Mouse (Mus musculus): ENCODE data around the gene Acadm. TPM values are rescaled to one million over a fixed set of nuclear protein-coding genes. Genes with fewer than 3 reads are reported as not detected.

The Acadm gene
- total and polyA plus RNA-seq, 2 experiments from 2014 or later = 42.1 to 71.9 TPM

- ATAC-seq (peak; percentile 87), DNase-seq (ENCODE audit: low spot score) (peak; percentile 74)
- peak within 1 kb of the TSS; percentile 59 for H3K4me3 ChIP-seq (ENCODE audit: low read length)
- peak within 1 kb of the TSS; percentile 78 for H3K9ac ChIP-seq (replicated peaks; ENCODE audit: low read length)
- WGBS = 2% methylated on average over 66 of the region's 66 CpGs
- H3K9me3 ChIP-seq (ENCODE audit: low read length) = no peaks in the 10 kb centered on the region
- no peaks in the 10 kb centered on the region for H3K36me3 ChIP-seq (ENCODE audit: insufficient read depth, low read length)
- H3K4me2 ChIP-seq (ENCODE audit: low read depth, low read length) = peak within 1 kb of the TSS; percentile 83
- TF ChIP-seq CTCF (IDR thresholded peaks at IDR 0.05; ENCODE audit: low read depth) = no peak
- H3K4me1 ChIP-seq (ENCODE audit: insufficient read depth, low read length) = peaks cover 8% of the 10 kb centered on the region; the same call in 1 of the 2 replicates
- H3K27me3 ChIP-seq (ENCODE audit: insufficient read depth, low read length) = no peaks in the 10 kb centered on the region
- peak within 1 kb of the TSS; percentile 66 for H3K27ac ChIP-seq
These were observed 28.9 kb upstream of the Acadm start, which contains the start of gene Slc44a5 for GRCm38 (mm10) chr3:153973171-153973948. Gene Slc44a5 (plus strand): TSS chr3:153973436.

GRCm38 (mm10) chr3:153969451-153969850, 25.0 kb upstream of the Acadm start:
- Histone ChIP-seq H3K27me3 (ENCODE audit: insufficient read depth, low read length) (no peaks in the 10 kb centered on the region), H3K36me3 (ENCODE audit: insufficient read depth, low read length) (no peaks in the 10 kb centered on the region), H3K4me1 (ENCODE audit: insufficient read depth, low read length) (peaks cover 5% of the 10 kb centered on the region; the same call in 1 of the 2 replicates), H3K4me3 (ENCODE audit: low read length) (no peak overlapping the region), H3K4me2 (ENCODE audit: low read depth, low read length) (no peak overlapping the region), H3K9ac (replicated peaks; ENCODE audit: low read length) (no peak overlapping the region), H3K9me3 (ENCODE audit: low read length) (no peaks in the 10 kb centered on the region), H3K27ac (no peak overlapping the region)
- DNase-seq (ENCODE audit: low spot score) (no peak), ATAC-seq (no peak)
- WGBS = 93% methylated on average over 4 of the region's 4 CpGs
- TF ChIP-seq CTCF (IDR thresholded peaks at IDR 0.05; ENCODE audit: low read depth) = no peak

- ATAC-seq (peak; percentile 30; the same call in 1 of the 2 replicates), DNase-seq (ENCODE audit: low spot score) (peak; percentile 92)
- H3K9ac ChIP-seq (replicated peaks; ENCODE audit: low read length) = no peak overlapping the region
- no peaks in the 10 kb centered on the region for H3K27me3 ChIP-seq (ENCODE audit: insufficient read depth, low read length)
- WGBS = 42% methylated on average over 4 of the region's 4 CpGs
- TF ChIP-seq CTCF (IDR thresholded peaks at IDR 0.05; ENCODE audit: low read depth) = peak; percentile 83
- H3K27ac ChIP-seq = no peak overlapping the region
- no peaks in the 10 kb centered on the region for H3K9me3 ChIP-seq (ENCODE audit: low read length)
- H3K36me3 ChIP-seq (ENCODE audit: insufficient read depth, low read length) = no peaks in the 10 kb centered on the region
- no peak overlapping the region for H3K4me2 ChIP-seq (ENCODE audit: low read depth, low read length)
- H3K4me1 ChIP-seq (ENCODE audit: insufficient read depth, low read length) = no peaks in the 10 kb centered on the region
- no peak overlapping the region for H3K4me3 ChIP-seq (ENCODE audit: low read length)
These were observed 24.1 kb upstream of the Acadm start for GRCm38 (mm10) chr3:153968549-153968948.

- 87% methylated on average over 5 of the region's 5 CpGs for WGBS
- Histone ChIP-seq H3K27me3 (ENCODE audit: insufficient read depth, low read length) (no peaks in the 10 kb centered on the region), H3K9ac (replicated peaks; ENCODE audit: low read length) (no peak overlapping the region), H3K4me3 (ENCODE audit: low read length) (no peak overlapping the region), H3K27ac (no peak overlapping the region), H3K4me1 (ENCODE audit: insufficient read depth, low read length) (no peaks in the 10 kb centered on the region), H3K4me2 (ENCODE audit: low read depth, low read length) (no peak overlapping the region), H3K9me3 (ENCODE audit: low read length) (no peaks in the 10 kb centered on the region), H3K36me3 (ENCODE audit: insufficient read depth, low read length) (no peaks in the 10 kb centered on the region)
- no peak for DNase-seq (ENCODE audit: low spot score)
- ATAC-seq = no peak
- no peak for TF ChIP-seq CTCF (IDR thresholded peaks at IDR 0.05; ENCODE audit: low read depth)
These were observed 23.0 kb upstream of the Acadm start for GRCm38 (mm10) chr3:153967447-153967846.

- TF ChIP-seq CTCF (IDR thresholded peaks at IDR 0.05; ENCODE audit: low read depth) = peak; percentile 61
- no peak overlapping the region for H3K27ac ChIP-seq
- WGBS = 69% methylated on average over 6 of the region's 6 CpGs
- ATAC-seq = 0 out of 2 replicates have a peak, but pooled peaks have one; percentile 25
- no peak overlapping the region for H3K4me3 ChIP-seq (ENCODE audit: low read length)
- H3K9me3 ChIP-seq (ENCODE audit: low read length) = no peaks in the 10 kb centered on the region
- H3K4me2 ChIP-seq (ENCODE audit: low read depth, low read length) = no peak overlapping the region
- peak; percentile 55 for DNase-seq (ENCODE audit: low spot score)
- no peaks in the 10 kb centered on the region for H3K27me3 ChIP-seq (ENCODE audit: insufficient read depth, low read length)
- H3K9ac ChIP-seq (replicated peaks; ENCODE audit: low read length) = no peak overlapping the region
- no peaks in the 10 kb centered on the region for H3K36me3 ChIP-seq (ENCODE audit: insufficient read depth, low read length)
- H3K4me1 ChIP-seq (ENCODE audit: insufficient read depth, low read length) = no peaks in the 10 kb centered on the region
These were observed 17.4 kb upstream of the Acadm start for GRCm38 (mm10) chr3:153961632-153962389.

- ATAC-seq = no peak
- 39% methylated on average over 2 of the region's 2 CpGs for WGBS
These were observed 16.5 kb upstream of the Acadm start for GRCm38 (mm10) chr3:153960884-153961283.

More at GRCm38 (mm10) chr3:153960884-153961283, 16.5 kb upstream of the Acadm start:
- no peak for DNase-seq (ENCODE audit: low spot score)
- H3K4me2 ChIP-seq (ENCODE audit: low read depth, low read length) = no peak overlapping the region
- no peak overlapping the region for H3K4me3 ChIP-seq (ENCODE audit: low read length)
- no peak overlapping the region for H3K27ac ChIP-seq
- H3K9ac ChIP-seq (replicated peaks; ENCODE audit: low read length) = no peak overlapping the region
- no peaks in the 10 kb centered on the region for H3K9me3 ChIP-seq (ENCODE audit: low read length)
- TF ChIP-seq CTCF (IDR thresholded peaks at IDR 0.05; ENCODE audit: low read depth) = no peak
- no peaks in the 10 kb centered on the region for H3K27me3 ChIP-seq (ENCODE audit: insufficient read depth, low read length)
- H3K4me1 ChIP-seq (ENCODE audit: insufficient read depth, low read length) = no peaks in the 10 kb centered on the region
- no peaks in the 10 kb centered on the region for H3K36me3 ChIP-seq (ENCODE audit: insufficient read depth, low read length)
